Mouse (Mus musculus) spleen, postnatal 4 days (tissue): ENCODE results near the gene Atp2b1.

Experiments used
- DNase-seq, 2 experiments: peaks; one replicate each; pipeline ENCODE4 v3.0.0; 2022; ENCODE audit warnings: low spot score in 2 of 2

Atp2b1 gene

DNA sequence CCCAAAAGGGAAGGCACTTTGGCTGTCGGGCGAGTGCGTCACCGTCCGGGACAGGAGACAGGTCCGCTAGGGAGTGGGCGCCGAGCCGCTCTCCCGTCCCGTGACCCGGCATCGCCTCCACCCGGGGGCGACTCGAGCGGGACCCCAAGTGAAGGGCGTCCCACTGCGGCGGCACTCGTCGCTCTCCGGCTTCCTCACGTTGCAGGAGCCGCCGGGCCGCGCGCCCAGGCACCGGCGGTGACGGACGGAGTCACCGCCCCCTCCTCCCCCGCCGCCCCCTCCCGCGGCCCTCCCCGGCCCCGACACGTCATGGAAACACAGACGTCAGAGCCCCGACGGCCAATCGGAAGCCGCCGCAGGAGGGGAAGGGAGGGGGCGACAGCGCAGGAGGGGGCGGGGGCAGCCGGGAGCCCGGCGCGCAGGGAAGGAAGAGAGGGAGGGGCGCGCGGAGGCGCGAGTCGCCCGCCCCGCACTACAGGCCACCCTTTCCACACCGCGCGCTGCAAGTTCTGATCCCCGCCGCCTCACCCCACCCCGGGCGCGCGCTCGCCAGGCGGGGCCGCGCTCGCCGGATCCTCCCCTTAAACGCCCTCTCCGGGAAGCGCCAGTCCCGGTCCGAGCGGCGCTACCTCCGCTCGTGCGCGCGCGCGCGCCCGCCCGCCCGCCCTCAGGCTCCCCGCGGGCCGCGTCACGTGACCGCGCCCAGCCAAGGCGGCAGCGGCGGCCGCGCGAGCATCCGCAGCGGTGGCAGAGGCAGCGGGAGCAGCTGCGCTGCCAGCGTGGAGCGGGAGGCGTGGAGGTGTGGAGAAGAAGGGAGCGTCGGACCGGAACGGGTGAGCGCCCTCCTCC lies at the start of gene Atp2b1:
TSS of gene Atp2b1 (plus strand) at position 446 of the 849 bp plus-strand sequence.
- peak; percentile 90 to 97 for DNase-seq

- no peak for DNase-seq
Observed at GRCm38 (mm10) chr10:98864851-98865250, 49.4 kb upstream of the Atp2b1 start.

DNA sequence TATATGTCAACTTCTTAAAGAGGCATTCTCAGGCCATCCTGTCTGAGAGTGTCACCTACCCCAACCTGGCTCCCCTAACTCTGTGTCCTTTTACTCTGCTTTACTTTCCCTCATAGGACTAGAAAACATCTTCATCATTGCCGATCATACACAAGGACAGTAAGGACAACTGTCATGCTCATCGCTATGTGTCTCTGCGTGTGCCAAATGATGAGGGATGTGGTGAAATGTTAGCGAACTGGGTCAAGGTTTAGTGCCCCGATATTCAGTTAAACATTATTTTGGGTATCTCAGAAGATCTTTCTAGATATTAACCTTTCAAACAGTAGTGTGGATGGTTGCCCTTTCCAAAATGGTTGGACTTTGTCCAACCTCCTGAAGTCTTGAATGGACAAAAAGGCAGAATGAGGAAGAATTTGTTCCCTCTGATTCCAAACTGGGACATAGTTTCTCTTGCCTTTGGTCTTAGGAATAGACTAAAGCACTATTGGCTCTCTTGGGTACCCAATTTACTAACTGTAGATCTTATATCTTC lies 47.3 kb upstream of the Atp2b1 start:
- no peak for DNase-seq

GRCm38 (mm10) chr10:98868351-98868908 lies 45.8 kb upstream of the Atp2b1 start:
- DNase-seq, result no peak

GRCm38 (mm10) chr10:98877855-98878254 lies 36.4 kb upstream of the Atp2b1 start:
- DNase-seq, result no peak

GRCm38 (mm10) chr10:98878636-98879035 lies 35.6 kb upstream of the Atp2b1 start:
- DNase-seq, result no peak

GRCm38 (mm10) chr10:98880057-98880456 lies 34.1 kb upstream of the Atp2b1 start:
- no peak for DNase-seq

GRCm38 (mm10) chr10:98880711-98881110 lies 33.5 kb upstream of the Atp2b1 start:
- DNase-seq, result no peak

GRCm38 (mm10) chr10:98881492-98881891 lies 32.7 kb upstream of the Atp2b1 start:
- no peak for DNase-seq

- no peak for DNase-seq
Observed at GRCm38 (mm10) chr10:98882587-98882986, 31.6 kb upstream of the Atp2b1 start.

GRCm38 (mm10) chr10:98884445-98884844 lies 29.8 kb upstream of the Atp2b1 start:
- DNase-seq, result no peak

DNA sequence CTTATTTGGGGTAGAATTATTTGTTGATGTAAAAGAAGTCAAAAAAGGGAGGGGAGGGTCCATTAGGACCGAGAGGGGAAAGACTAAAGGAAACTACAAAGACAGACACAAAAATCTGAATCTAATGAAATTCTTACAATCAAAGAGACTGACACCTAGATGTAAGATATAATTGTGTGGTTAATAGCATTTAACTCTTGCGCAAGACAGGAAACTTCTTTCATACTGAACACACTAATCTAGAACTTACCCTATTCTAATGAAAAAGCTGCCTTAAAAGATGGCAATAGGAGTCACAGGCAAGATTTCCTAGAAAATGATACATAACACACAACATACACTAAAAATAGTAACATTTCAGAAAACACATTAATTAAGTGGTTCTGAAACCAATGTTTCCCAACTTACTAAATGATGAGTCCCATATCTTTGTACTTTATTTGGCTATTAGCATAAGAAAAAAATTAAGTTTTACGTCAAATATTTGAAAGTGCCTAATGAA lies 27.4 kb upstream of the Atp2b1 start:
- DNase-seq, result no peak

DNA sequence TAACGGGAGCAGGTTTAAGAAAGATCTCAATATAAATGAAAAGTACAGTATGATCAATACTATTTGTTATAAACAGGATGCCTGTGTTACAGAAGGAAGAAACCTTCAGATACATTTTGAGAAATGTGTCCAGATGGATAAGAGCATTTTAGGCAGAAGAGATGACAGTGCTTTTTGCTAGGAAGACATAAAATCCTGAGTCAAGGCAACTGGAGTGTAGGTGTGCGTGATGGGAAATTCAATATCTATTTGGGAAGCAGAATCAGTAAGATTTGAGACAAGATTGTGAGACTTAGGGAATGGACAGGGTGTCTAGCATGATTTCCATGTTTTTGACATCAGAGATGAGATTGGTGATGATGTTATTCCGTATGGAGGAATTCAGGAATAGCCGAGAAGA lies 22.8 kb upstream of the Atp2b1 start:
- no peak for DNase-seq

DNA sequence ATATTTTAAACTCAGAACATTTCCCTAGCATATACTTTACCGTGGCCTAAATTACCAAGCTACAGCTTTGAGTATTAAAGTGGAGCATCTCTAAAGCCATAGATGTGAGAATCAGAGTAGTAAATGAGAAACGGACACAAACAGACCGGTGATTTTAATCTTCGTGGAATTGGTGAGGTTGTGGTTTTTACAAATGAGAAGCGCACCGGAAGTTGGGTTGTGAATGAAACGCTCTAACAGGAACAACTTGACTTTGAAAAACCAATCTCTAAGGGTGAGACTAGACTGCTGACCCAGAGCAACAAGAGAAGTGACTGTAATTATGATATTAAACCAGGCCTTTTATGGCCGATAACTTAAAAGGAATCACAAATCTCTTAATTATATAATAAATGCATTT lies 16.7 kb upstream of the Atp2b1 start:
- DNase-seq, result no peak

DNA sequence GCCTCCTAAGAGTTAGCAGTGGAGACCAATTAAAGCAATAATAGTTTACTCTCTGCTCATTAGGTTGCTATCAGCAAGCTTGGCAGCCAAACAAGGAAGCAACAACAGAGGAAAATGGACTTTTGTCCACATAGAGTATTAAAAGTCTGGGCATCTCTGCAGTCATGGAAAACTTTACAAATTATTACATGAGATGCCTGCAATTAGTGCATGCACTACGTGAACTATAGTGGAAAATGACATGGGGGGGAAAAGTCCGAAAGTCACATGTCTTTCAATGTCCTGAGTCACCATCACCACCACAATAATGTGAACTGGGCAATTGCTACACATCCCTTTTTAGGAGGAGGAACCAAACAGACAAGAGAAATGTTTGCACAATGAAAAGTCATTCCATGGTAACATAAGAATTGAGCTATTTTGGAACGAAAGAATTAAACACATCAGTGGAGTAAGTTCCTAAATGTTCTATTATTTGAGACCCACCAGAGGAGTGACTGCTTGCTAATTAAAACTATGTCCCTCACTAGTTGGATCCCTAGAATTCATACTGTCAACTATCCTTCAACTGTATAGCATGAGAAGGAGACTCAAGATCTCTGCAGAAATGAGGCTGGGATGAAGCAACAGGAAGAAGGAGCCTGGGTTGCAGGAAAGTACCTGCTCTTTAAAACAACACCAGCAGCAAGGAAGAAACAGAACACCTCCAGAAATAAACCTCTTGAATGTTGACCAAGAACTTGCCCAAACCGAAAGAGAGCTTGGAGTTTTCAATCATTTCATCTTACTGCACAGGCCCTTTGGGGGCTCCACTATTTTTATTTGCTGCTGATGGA lies 16.1 kb upstream of the Atp2b1 start:
- no peak for DNase-seq

- no peak for DNase-seq
Observed at GRCm38 (mm10) chr10:98901533-98901932, 12.7 kb upstream of the Atp2b1 start.

DNA sequence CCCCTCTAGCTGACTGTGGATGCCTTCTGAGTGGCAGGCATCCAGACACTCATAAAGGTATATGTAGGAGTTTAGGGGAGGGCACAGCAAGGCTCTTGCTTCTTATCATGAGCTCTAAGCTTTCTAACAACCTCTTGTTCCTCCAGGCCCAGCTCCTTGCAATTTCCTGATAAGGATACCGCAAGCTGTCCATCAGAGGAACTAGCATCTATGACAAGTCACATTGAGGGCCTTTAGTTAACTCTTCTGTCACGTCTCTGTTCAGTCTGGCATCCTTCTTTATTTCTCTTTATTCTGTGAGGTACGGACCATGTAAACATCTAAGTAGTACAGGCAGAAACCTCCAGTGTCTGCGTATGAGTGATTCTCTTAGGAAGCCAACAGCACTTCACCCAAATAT lies 8.2 kb upstream of the Atp2b1 start:
- peak in 1 of 2 experiments; percentile 35 for DNase-seq

DNA sequence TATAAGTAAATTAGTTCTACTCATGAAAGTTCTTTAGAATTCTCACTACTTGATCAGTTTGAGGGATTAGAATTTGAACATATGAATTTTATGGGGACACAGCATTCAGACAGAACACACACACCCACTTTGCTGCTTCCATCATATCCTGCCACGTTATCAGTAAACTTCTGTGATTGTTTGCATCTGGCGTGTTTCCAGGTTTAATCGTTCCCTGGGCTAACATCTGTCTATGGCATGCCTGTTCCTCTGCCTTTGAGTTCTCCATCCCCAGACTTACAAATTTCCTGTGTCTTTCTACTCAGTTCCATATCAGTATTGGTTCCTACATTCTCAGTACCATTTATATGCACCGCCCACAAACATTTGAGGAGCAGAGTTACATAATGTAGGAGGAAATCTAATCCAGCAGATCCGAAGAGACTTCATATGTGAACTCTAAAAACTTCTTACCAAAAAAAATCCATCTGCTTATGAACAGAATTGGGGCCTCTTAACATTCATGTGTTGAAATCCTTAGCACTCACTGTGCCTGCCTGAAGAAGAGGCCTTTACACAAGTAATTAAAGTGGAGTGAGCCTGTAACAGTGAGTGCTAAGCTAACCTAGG lies 7.2 kb upstream of the Atp2b1 start:
- DNase-seq, result peak in 1 of 2 experiments; percentile 45

- no peak for DNase-seq
Observed at GRCm38 (mm10) chr10:98913610-98913960, 621 bp upstream of the Atp2b1 start.

GRCm38 (mm10) chr10:98914810-98915241 lies 620 bp downstream of the Atp2b1 start:
- DNase-seq, result peak; percentile 85 to 93

GRCm38 (mm10) chr10:98915398-98915931 lies 1.3 kb downstream of the Atp2b1 start:
- peak; percentile 56 to 84 for DNase-seq
